Mouse (Mus musculus) testis, adult 2 months (tissue): ENCODE results near the gene Klhl5. TPM values are rescaled to one million over a fixed set of nuclear protein-coding genes. Genes with fewer than 3 reads are reported as not detected.

ENCODE experiments used
- H3K27ac ChIP-seq: fragments of 200-500 bp; 2 replicates; pipeline ENCODE4 v1.5.1; 2012; ENCODE audit warnings: low read depth, low read length; ENCODE audit not compliant: control insufficient read depth, insufficient read depth
- H3K27me3 ChIP-seq: fragments of 200-500 bp; 2 replicates; pipeline ENCODE4 v1.6.1; 2012; ENCODE audit warnings: mild to moderate bottlenecking, low read length, moderate library complexity; ENCODE audit not compliant: control insufficient read depth, insufficient read depth
- H3K36me3 ChIP-seq: fragments of 200-500 bp; 2 replicates; pipeline ENCODE4 v1.6.1; 2012; ENCODE audit warnings: mild to moderate bottlenecking, low read length; ENCODE audit not compliant: control insufficient read depth, insufficient read depth
- H3K4me1 ChIP-seq: fragments of 200-500 bp; 2 replicates; pipeline ENCODE4 v1.6.1; 2012; ENCODE audit warnings: low read length; ENCODE audit not compliant: control insufficient read depth, insufficient read depth
- H3K4me3 ChIP-seq: fragments of 200-500 bp; 2 replicates; pipeline ENCODE4 v1.5.1; 2012; ENCODE audit warnings: low read depth, mild to moderate bottlenecking, low read length, moderate library complexity, mixed read lengths; ENCODE audit not compliant: control insufficient read depth
- CTCF ChIP-seq: fragments of 200-500 bp; IDR thresholded peaks from 2 replicates; pipeline ENCODE4 v1.5.1; 2012; ENCODE audit warnings: low read depth, mild to moderate bottlenecking, inconsistent platforms, low read length, moderate library complexity; ENCODE audit not compliant: control insufficient read depth, insufficient read depth, insufficient replicate concordance
- POLR2A ChIP-seq: fragments of 200-500 bp; IDR thresholded peaks from 2 replicates; pipeline ENCODE4 v1.6.1; 2012; ENCODE audit warnings: low read depth, mild to moderate bottlenecking, inconsistent platforms, low read length, moderate library complexity; ENCODE audit not compliant: control insufficient read depth
- polyA plus RNA-seq: library from polyadenylated mRNA; depleted of rRNA; stranded (reverse); fragments of >200 nt; gene quantifications from 2 replicates; pipeline ENCODE4 v1.2.3, GENCODE M21; 2012

The Klhl5 gene
- polyA plus RNA-seq, 1 experiment: 13.2 TPM

GRCm38 (mm10) chr5:65157412-65158381 is 50.4 kb downstream of the Klhl5 start:
- no peaks in the 10 kb centered on the region for H3K27me3 ChIP-seq
- H3K4me3 ChIP-seq: peak overlapping the region; percentile 42

GRCm38 (mm10) chr5:65158696-65159305 is 51.5 kb downstream of the Klhl5 start:
- H3K27me3 ChIP-seq: no peaks in the 10 kb centered on the region
- peaks cover 7% of the 10 kb centered on the region for H3K4me1 ChIP-seq
- H3K36me3 ChIP-seq: no peaks in the 10 kb centered on the region
- no peak overlapping the region for H3K27ac ChIP-seq
- no peak for TF ChIP-seq POLR2A
- TF ChIP-seq CTCF: no peak
- H3K4me3 ChIP-seq: no peak overlapping the region

More at GRCm38 (mm10) chr5:65157412-65158381, 50.4 kb downstream of the Klhl5 start:
- no peaks in the 10 kb centered on the region for H3K36me3 ChIP-seq
- TF ChIP-seq CTCF (no peak), POLR2A (no peak)
- no peak overlapping the region; the same call in 1 of the 2 replicates for H3K27ac ChIP-seq
- H3K4me1 ChIP-seq: peaks cover 7% of the 10 kb centered on the region

DNA sequence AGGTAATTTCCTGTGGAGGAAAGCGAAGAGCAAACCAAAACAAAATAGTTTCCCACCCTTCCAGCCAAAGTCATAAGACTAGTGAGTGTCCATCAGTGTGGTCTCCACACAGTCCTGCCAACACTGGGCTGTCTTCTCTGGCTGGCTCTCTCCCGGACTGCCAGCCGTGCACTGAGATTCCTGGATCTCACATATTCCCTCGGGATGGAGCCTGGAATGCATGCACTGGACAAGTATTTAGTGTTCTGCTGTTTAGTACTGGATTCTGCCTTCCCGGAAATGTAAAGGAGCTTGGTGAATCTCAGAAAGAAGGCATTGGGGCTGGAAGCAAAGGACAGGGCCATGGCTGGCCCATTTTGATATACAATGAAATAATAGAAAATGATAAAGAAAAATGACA is 55.7 kb downstream of the Klhl5 start:
- H3K4me3 ChIP-seq: no peak overlapping the region
- TF ChIP-seq CTCF: no peak
- TF ChIP-seq POLR2A: no peak
- no peak overlapping the region for H3K27ac ChIP-seq
- peaks cover 1% of the 10 kb centered on the region for H3K4me1 ChIP-seq
- no peaks in the 10 kb centered on the region for H3K27me3 ChIP-seq
- no peaks in the 10 kb centered on the region for H3K36me3 ChIP-seq

DNA sequence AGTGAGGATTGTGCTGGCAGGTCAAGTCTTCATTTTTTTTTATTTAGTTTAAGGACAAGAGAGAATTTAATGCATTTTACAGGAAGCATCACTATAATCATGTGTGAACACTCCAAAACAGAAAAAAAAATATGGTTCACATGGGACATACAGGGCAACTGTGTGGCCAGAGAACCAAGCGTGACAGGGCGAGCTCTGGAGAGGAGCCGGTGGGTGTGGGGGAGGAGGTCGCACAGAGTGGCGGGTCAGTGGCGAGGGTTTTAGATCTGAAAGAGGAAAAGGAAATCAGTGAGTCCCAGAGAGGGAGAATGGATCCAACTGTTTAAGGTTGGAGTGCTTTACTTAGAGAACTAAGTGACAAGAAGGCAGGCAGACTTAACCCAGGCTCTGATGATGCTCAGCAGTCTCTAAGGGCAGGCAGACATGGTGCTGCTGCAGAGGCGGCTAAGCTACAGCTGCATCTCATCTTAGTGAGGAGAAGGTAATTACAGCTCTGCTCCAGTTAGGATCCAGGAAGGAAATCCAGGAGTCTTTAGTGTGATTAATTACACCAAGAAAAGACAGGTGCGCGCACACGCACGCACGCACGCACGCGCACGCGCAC is 56.3 kb downstream of the Klhl5 start:
- Histone ChIP-seq H3K36me3 (no peaks in the 10 kb centered on the region), H3K4me3 (no peak overlapping the region), H3K27me3 (no peaks in the 10 kb centered on the region), H3K27ac (no peak overlapping the region), H3K4me1 (no peaks in the 10 kb centered on the region; the same call in 1 of the 2 replicates)
- TF ChIP-seq CTCF: no peak
- TF ChIP-seq POLR2A: no peak

- H3K4me1 ChIP-seq: peaks cover 3% of the 10 kb centered on the region
- no peaks in the 10 kb centered on the region for H3K27me3 ChIP-seq
- TF ChIP-seq POLR2A (no peak), CTCF (no peak)
- H3K36me3 ChIP-seq: no peaks in the 10 kb centered on the region
- H3K4me3 ChIP-seq: no peak overlapping the region
- no peak overlapping the region for H3K27ac ChIP-seq
These were observed 62.9 kb downstream of the Klhl5 start for GRCm38 (mm10) chr5:65170206-65170605.

GRCm38 (mm10) chr5:65175035-65175917 is 67.9 kb downstream of the Klhl5 start:
- H3K27ac ChIP-seq: no peak overlapping the region
- H3K4me3 ChIP-seq: peak overlapping the region; percentile 13; the same call in 1 of the 2 replicates
- H3K27me3 ChIP-seq: no peaks in the 10 kb centered on the region
- no peaks in the 10 kb centered on the region for H3K36me3 ChIP-seq
- no peak for TF ChIP-seq POLR2A
- TF ChIP-seq CTCF: no peak
- peaks cover 9% of the 10 kb centered on the region for H3K4me1 ChIP-seq
